Mouse (Mus musculus) MEL (cell line): Measurements from ENCODE around the gene Klhl42. TPM values are rescaled to one million over a fixed set of nuclear protein-coding genes. Genes with fewer than 3 reads are reported as not detected.
A peak's percentile ranks its signal among the peaks of the same experiment; 100 is the strongest.

ENCODE experiments used
- DNase-seq: peaks from one replicate; pipeline ENCODE4 v3.0.0; 2011; ENCODE audit warnings: low read depth, low spot score
- H3K27ac ChIP-seq: 2 replicates; pipeline ENCODE4 v1.5.1; 2012; ENCODE audit warnings: low read depth, mild to moderate bottlenecking, control low read depth, low read length, moderate library complexity; ENCODE audit not compliant: control insufficient read depth
- H3K27me3 ChIP-seq, 2 experiments: fragments of 150-350 bp in 1 of 2; sonication (generic) in 1 of 2; 2 replicates each; pipeline ENCODE4 v1.6.1; 2012; ENCODE audit warnings: low read length in 2 of 2, mild to moderate bottlenecking in 2 of 2, improper control_type of control experiment in 1 of 2, moderate library complexity in 1 of 2; ENCODE audit not compliant: insufficient read depth in 2 of 2, control insufficient read depth in 1 of 2
- H3K36me3 ChIP-seq, 2 experiments: 2 replicates each; pipeline ENCODE4 v1.6.1; 2012 to 2014; ENCODE audit warnings: low read length in 2 of 2, improper control_type of control experiment in 1 of 2, inconsistent platforms in 1 of 2, mild to moderate bottlenecking in 1 of 2; ENCODE audit not compliant: insufficient read depth in 2 of 2, control insufficient read depth in 1 of 2
- H3K4me1 ChIP-seq, 2 experiments: fragments of 150-350 bp in 1 of 2; sonication (generic) in 1 of 2; 2 replicates each; pipeline ENCODE4 v1.6.1; 2012; ENCODE audit warnings: low read length in 2 of 2, improper control_type of control experiment in 1 of 2, mild to moderate bottlenecking in 1 of 2; ENCODE audit not compliant: insufficient read depth in 2 of 2, control insufficient read depth in 1 of 2
- H3K4me3 ChIP-seq, 2 experiments: fragments of 150-350 bp in 1 of 2; sonication (generic) in 1 of 2; 2 replicates each; pipeline ENCODE4 v1.5.1; 2012; ENCODE audit warnings: low read depth in 2 of 2, low read length in 2 of 2, mild to moderate bottlenecking in 2 of 2, moderate library complexity in 2 of 2, control low read depth in 1 of 2, improper control_type of control experiment in 1 of 2; ENCODE audit not compliant: control insufficient read depth in 1 of 2, insufficient read depth in 1 of 2
- H3K79me2 ChIP-seq: 2 replicates; pipeline ENCODE4 v1.6.1; 2012; ENCODE audit warnings: mild to moderate bottlenecking, low read length, moderate library complexity; ENCODE audit not compliant: control insufficient read depth, poor library complexity, insufficient read depth
- H3K9ac ChIP-seq: 2 replicates; pipeline ENCODE4 v1.6.1; 2012; ENCODE audit warnings: low read depth, mild to moderate bottlenecking, control low read depth, low read length, moderate library complexity; ENCODE audit not compliant: control insufficient read depth, poor library complexity, severe bottlenecking
- H3K9me3 ChIP-seq: fragments of 150-350 bp; sonication (generic); replicated peaks from 2 replicates; pipeline ENCODE4 v1.6.1; 2012; ENCODE audit warnings: mild to moderate bottlenecking, low read length, improper control_type of control experiment, moderate library complexity; ENCODE audit not compliant: insufficient read depth
- CHD1 ChIP-seq: IDR thresholded peaks from 2 replicates; pipeline ENCODE4 v1.6.1; 2012; ENCODE audit warnings: low read depth, mild to moderate bottlenecking, inconsistent platforms, low read length, improper control_type of control experiment
- ETS1 ChIP-seq: IDR thresholded peaks from 2 replicates; pipeline ENCODE4 v1.6.1; 2012; ENCODE audit warnings: low read depth, mild to moderate bottlenecking, inconsistent platforms, low read length, improper control_type of control experiment, moderate library complexity
- GABPA ChIP-seq: IDR thresholded peaks from 2 replicates; pipeline ENCODE4 v1.6.1; 2012; ENCODE audit warnings: low read depth, mild to moderate bottlenecking, inconsistent platforms, low read length, improper control_type of control experiment, moderate library complexity
- HCFC1 ChIP-seq: IDR thresholded peaks from 2 replicates; pipeline ENCODE4 v1.6.1; 2012; ENCODE audit warnings: low read depth, mild to moderate bottlenecking, inconsistent platforms, low read length, improper control_type of control experiment, moderate library complexity
- JUND ChIP-seq: IDR thresholded peaks from 2 replicates; pipeline ENCODE4 v1.6.1; 2011; ENCODE audit warnings: low read depth, mild to moderate bottlenecking, improper control_type of control experiment, low read length
- MAFK ChIP-seq: IDR thresholded peaks from 2 replicates; pipeline ENCODE4 v1.6.1; 2011; ENCODE audit warnings: low read depth, mild to moderate bottlenecking, low read length, improper control_type of control experiment, borderline replicate concordance
- MAZ ChIP-seq: IDR thresholded peaks from 2 replicates; pipeline ENCODE4 v1.6.1; 2012; ENCODE audit warnings: low read depth, mild to moderate bottlenecking, inconsistent platforms, low read length, improper control_type of control experiment
- MYC ChIP-seq: IDR thresholded peaks from 2 replicates; pipeline ENCODE4 v1.6.1; 2011; ENCODE audit warnings: low read depth, mild to moderate bottlenecking, low read length, improper control_type of control experiment, moderate library complexity
- POLR2AphosphoS5 ChIP-seq: IDR thresholded peaks from 2 replicates; pipeline ENCODE4 v1.6.1; 2012; ENCODE audit warnings: low read depth, borderline replicate concordance, mild to moderate bottlenecking, inconsistent platforms, low read length, moderate library complexity, mixed read lengths
- RAD21 ChIP-seq: IDR thresholded peaks from 2 replicates; pipeline ENCODE4 v1.6.1; 2011; ENCODE audit warnings: mild to moderate bottlenecking, low read depth, low read length, improper control_type of control experiment
- RCOR1 ChIP-seq: IDR thresholded peaks from 2 replicates; pipeline ENCODE4 v1.6.1; 2012; ENCODE audit warnings: low read depth, mild to moderate bottlenecking, inconsistent platforms, low read length, improper control_type of control experiment
- TBP ChIP-seq: IDR thresholded peaks from 2 replicates; pipeline ENCODE4 v1.8.0; 2011; ENCODE audit warnings: low read depth, low read length, improper control_type of control experiment
- TCF12 ChIP-seq: IDR thresholded peaks from 2 replicates; pipeline ENCODE4 v1.6.1; 2014; ENCODE audit warnings: low read depth, mild to moderate bottlenecking, inconsistent platforms, low read length, improper control_type of control experiment, moderate library complexity
- ZC3H11A ChIP-seq: IDR thresholded peaks from 2 replicates; pipeline ENCODE4 v1.6.1; 2012; ENCODE audit warnings: low read depth, mild to moderate bottlenecking, inconsistent platforms, low read length, improper control_type of control experiment
- ZKSCAN1 ChIP-seq: IDR thresholded peaks from 2 replicates; pipeline ENCODE4 v1.6.1; 2012; ENCODE audit warnings: low read depth, mild to moderate bottlenecking, inconsistent platforms, low read length, improper control_type of control experiment, moderate library complexity
- polyA plus RNA-seq, 2 experiments: library from polyadenylated mRNA; stranded (reverse) in 1 of 2; unstranded in 1 of 2; fragments of >175 nt in 1 of 2; fragments of >200 nt in 1 of 2; gene quantifications; 2 replicates each; pipeline versions ENCODE4 v1.2.1 to v1.2.4; 2012; ENCODE audit warnings: low replicate concordance in 2 of 2, low read depth in 1 of 2; ENCODE audit not compliant: insufficient read length in 2 of 2, insufficient read depth in 1 of 2, missing spikeins in 1 of 2
- total RNA-seq: library from RNA; depleted of rRNA; stranded (reverse); fragments of 300-350 nt; gene quantifications from 2 replicates; pipeline ENCODE4 v1.2.3, GENCODE M21; 2012

Gene Klhl42
- total and polyA plus RNA-seq, 3 experiments, result 8.2 to 10.9 TPM; not detected in 1

DNA sequence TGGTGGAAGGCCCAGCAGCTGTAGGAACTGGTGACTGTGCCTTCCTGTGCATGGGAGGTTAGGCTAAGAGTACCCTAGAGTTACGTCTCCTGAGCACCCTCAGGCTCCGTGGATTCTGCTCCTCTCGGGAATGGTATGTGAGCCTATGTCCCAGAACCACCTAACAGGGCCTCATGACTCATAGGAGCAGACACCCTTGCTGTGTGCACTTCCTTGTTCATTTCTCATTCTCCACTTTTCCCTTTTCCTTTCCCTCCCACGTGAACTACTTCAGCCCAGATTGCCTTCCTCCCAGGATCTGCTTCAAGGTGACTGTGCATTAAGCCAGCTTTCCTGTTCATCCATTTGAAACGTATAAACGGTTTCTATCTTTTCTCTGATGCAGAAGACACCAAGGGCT lies 59.9 kb downstream of the Klhl42 start:
- H3K9ac ChIP-seq, result no peak overlapping the region
- no peaks in the 10 kb centered on the region for H3K36me3 ChIP-seq
- no peaks in the 10 kb centered on the region for H3K79me2 ChIP-seq
- H3K4me3 ChIP-seq, result no peak overlapping the region
- no peaks in the 10 kb centered on the region for H3K4me1 ChIP-seq
- TF ChIP-seq RAD21 (no peak), CHD1 (no peak), JUND (no peak), HCFC1 (no peak), MAZ (no peak), ZKSCAN1 (no peak), TBP (no peak), MAFK (no peak), RCOR1 (no peak), ETS1 (no peak), GABPA (no peak)
- no peak overlapping the region for H3K27ac ChIP-seq
- H3K27me3 ChIP-seq, result no peaks in the 10 kb centered on the region
- DNase-seq, result no peak
- no peaks in the 10 kb centered on the region for H3K9me3 ChIP-seq

DNA sequence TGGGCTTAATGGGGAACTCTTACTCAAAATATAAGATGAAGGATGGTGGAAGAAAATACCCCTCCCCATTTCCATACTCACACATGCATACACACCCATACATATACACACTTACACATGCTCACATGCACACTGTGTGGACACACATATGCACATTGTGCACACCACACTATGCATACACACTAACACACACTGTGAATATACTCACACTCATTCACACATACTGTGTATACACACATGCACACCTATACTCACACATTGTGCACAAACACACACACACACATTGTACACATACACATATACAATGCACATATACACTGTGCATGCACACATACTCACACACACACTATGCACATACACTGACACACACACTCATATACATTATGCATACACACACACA lies 60.7 kb downstream of the Klhl42 start:
- H3K9me3 ChIP-seq, result no peaks in the 10 kb centered on the region
- H3K27ac ChIP-seq, result no peak overlapping the region
- DNase-seq, result no peak
- H3K27me3 ChIP-seq, result no peaks in the 10 kb centered on the region
- no peak overlapping the region for H3K9ac ChIP-seq
- H3K4me1 ChIP-seq, result no peaks in the 10 kb centered on the region
- H3K79me2 ChIP-seq, result no peaks in the 10 kb centered on the region
- no peak overlapping the region for H3K4me3 ChIP-seq
- no peaks in the 10 kb centered on the region for H3K36me3 ChIP-seq
- peak; percentile 73; the same call in 1 of the 2 replicates for TF ChIP-seq POLR2AphosphoS5
- TF ChIP-seq HCFC1, result no peak

DNA sequence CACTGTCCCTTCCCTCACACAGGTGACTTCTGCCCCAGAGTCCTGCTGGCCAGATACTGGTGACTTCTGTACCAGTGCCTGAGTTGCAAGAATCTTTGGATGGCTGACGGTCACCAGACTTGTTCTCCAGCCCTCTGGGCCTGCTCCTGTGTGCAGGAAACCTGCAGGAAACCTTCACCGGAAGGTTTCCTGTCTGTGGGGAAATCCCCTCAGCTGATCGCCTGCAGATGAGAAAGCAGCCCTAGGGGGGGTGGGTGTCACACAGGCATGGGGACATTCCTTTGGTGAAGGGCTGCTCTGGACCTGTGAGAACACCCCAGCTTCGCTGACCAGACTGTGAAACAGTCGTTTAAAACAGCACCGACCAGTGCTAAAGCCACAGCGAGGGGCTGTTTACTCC lies 63.9 kb downstream of the Klhl42 start:
- no peaks in the 10 kb centered on the region for H3K79me2 ChIP-seq
- no peak overlapping the region for H3K4me3 ChIP-seq
- H3K27ac ChIP-seq, result no peak overlapping the region
- H3K27me3 ChIP-seq, result no peaks in the 10 kb centered on the region
- no peaks in the 10 kb centered on the region for H3K36me3 ChIP-seq
- H3K9me3 ChIP-seq, result no peaks in the 10 kb centered on the region
- no peaks in the 10 kb centered on the region for H3K4me1 ChIP-seq
- TF ChIP-seq MYC (no peak), JUND (no peak), ZC3H11A (no peak), TCF12 (no peak)
- TF ChIP-seq, all 39 proteins: peak for 0
- no peak for DNase-seq
- no peak overlapping the region for H3K9ac ChIP-seq
